Mouse (Mus musculus) Patski (cell line): ENCODE results near the gene Zbtb39. TPM values are rescaled to one million over a fixed set of nuclear protein-coding genes. Genes with fewer than 3 reads are reported as not detected.
"Not testable (repeated sequence)": the region's sequence is repeated elsewhere in the genome, so short reads cannot be mapped to it uniquely, and the experiment has no call there.

Source experiments
- ATAC-seq: fragments of 100-300 bp; one replicate; pipeline ENCODE4 v1.8.0; 2021
- CTCF ChIA-PET: fragments of 350-600 bp; sonication (Branson Sonifier 250); formaldehyde crosslinking; loops from one replicate; lab custom pipeline; 2022; ENCODE audit warnings: inconsistent platforms; lab: Charles Lee
- POLR2A ChIA-PET: fragments of 350-600 bp; sonication (Branson Sonifier 250); formaldehyde crosslinking; loops from one replicate; lab custom pipeline; 2022; ENCODE audit warnings: antibody characterized with exemption, inconsistent platforms; lab: Charles Lee
- DNase-seq: peaks from one replicate; pipeline ENCODE4 v3.0.0-alpha.2; 2011; ENCODE audit warnings: low read depth, low spot score
- H3K27me3 ChIP-seq: fragments of 371-371 bp; one replicate; pipeline ENCODE4 v1.5.1; 2021
- CTCF ChIP-seq: fragments of 100-300 bp; IDR thresholded peaks from one replicate; pipeline ENCODE4 v1.5.1; 2021
- in situ Hi-C: fragments of 300-500 bp; cut with MboI; formaldehyde crosslinking; loops from 3 replicates; pipeline ENCODE4 v1.11.1; 2018; ENCODE audit warnings: low pct_unique_long_range_greater_than_20kb, mixed read lengths
- polyA plus RNA-seq: library from polyadenylated mRNA; unstranded; gene quantifications from one replicate; pipeline ENCODE4 v1.2.3, GENCODE M21; 2021

Gene Zbtb39
- polyA plus RNA-seq, 1 experiment from 2014 or later, result 7.5 TPM

GRCm38 (mm10) chr10:127750136-127750777 lies 10.9 kb downstream of the Zbtb39 start:
- CTCF ChIA-PET, result no interaction called here
- POLR2A ChIA-PET, result interaction anchor here (0.6 kb wide), 1 partner anchor 10 kb away, joined by 3 read pairs; no protein-coding TSS in a partner anchor
- no peak for TF ChIP-seq CTCF
- DNase-seq (no peak), ATAC-seq (no peak)
- H3K27me3 ChIP-seq, result no peaks in the 10 kb centered on the region
- in situ Hi-C loops, result no loop called here

DNA sequence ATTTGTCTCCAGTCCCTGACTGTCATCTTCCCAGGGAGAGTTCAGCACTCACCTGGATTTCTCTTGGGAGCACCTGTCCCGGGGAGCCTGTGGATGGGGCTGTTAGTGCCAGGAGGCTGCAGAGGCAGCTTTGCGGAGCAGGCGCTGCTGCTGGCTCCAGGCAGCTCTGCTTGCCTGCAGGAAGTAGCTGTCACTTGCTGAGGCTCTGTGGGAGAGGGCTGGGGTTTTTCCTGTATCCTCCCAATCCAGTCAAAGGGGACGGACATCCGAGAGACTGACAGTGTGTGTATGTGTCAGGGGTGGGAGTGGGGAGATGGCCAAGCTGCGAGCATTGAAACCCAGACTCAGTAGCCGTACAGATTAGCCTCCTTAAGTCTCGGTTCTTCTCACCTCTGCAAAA lies 12.2 kb downstream of the Zbtb39 start, which contains the start of gene Gpr182:
TSS of gene Gpr182 (minus strand) at position 185 of the 400 bp plus-strand sequence.
- ChIA-PET CTCF (no interaction called here), POLR2A (no interaction called here)
- in situ Hi-C loops, result no loop called here
- H3K27me3 ChIP-seq, result no peaks in the 10 kb centered on the region
- TF ChIP-seq CTCF, result no peak
- ATAC-seq, result no peak
- DNase-seq, result no peak

- DNase-seq (no peak), ATAC-seq (no peak)
- no peaks in the 10 kb centered on the region for H3K27me3 ChIP-seq
- in situ Hi-C loops, result no loop called here
- POLR2A ChIA-PET, result no interaction called here
- CTCF ChIA-PET, result no interaction called here
- no peak for TF ChIP-seq CTCF
Measured at GRCm38 (mm10) chr10:127754566-127755166, 15.3 kb downstream of the Zbtb39 start.

GRCm38 (mm10) chr10:127755246-127755645 lies 15.9 kb downstream of the Zbtb39 start:
- no peaks in the 10 kb centered on the region for H3K27me3 ChIP-seq
- in situ Hi-C loops, result no loop called here
- DNase-seq (no peak), ATAC-seq (no peak)
- ChIA-PET POLR2A (no interaction called here), CTCF (interaction anchor here (1.1 kb wide), 1 partner anchor 11 kb away, joined by 3 read pairs; no protein-coding TSS in a partner anchor)
- TF ChIP-seq CTCF, result no peak

- ChIA-PET CTCF (interaction anchor here (1.1 kb wide), 1 partner anchor 11 kb away, joined by 3 read pairs; no protein-coding TSS in a partner anchor), POLR2A (interaction anchor here (0.7 kb wide), 1 partner anchor 398 kb away, joined by 4 read pairs; no protein-coding TSS in a partner anchor)
- no peak for TF ChIP-seq CTCF
- ATAC-seq (no peak), DNase-seq (no peak)
- no peaks in the 10 kb centered on the region for H3K27me3 ChIP-seq
- in situ Hi-C loops, result no loop called here
Measured at GRCm38 (mm10) chr10:127755770-127756468, 16.6 kb downstream of the Zbtb39 start.

- DNase-seq, result no peak
- H3K27me3 ChIP-seq, result no peaks in the 10 kb centered on the region
- ATAC-seq, result no peak
- in situ Hi-C loops, result loop anchor here (10.0 kb wide), 1 partner anchor 115 kb away; no protein-coding TSS in a partner anchor
- no peak for TF ChIP-seq CTCF
- ChIA-PET POLR2A (no interaction called here), CTCF (no interaction called here)
Measured at GRCm38 (mm10) chr10:127759181-127760110, 20.1 kb downstream of the Zbtb39 start, which contains the start of the genes Rdh1 and Rdh16f1. Gene Rdh1, plus strand, starts transcription at chr10:127759721. Gene Rdh16f1, plus strand, starts transcription at chr10:127759787.

GRCm38 (mm10) chr10:127762926-127763325 lies 23.6 kb downstream of the Zbtb39 start:
- in situ Hi-C loops, result loop anchor here (10.0 kb wide), 1 partner anchor 112 kb away; no protein-coding TSS in a partner anchor
- H3K27me3 ChIP-seq, ATAC-seq, POLR2A ChIA-PET, DNase-seq, CTCF ChIA-PET: not testable (repeated sequence)

DNA sequence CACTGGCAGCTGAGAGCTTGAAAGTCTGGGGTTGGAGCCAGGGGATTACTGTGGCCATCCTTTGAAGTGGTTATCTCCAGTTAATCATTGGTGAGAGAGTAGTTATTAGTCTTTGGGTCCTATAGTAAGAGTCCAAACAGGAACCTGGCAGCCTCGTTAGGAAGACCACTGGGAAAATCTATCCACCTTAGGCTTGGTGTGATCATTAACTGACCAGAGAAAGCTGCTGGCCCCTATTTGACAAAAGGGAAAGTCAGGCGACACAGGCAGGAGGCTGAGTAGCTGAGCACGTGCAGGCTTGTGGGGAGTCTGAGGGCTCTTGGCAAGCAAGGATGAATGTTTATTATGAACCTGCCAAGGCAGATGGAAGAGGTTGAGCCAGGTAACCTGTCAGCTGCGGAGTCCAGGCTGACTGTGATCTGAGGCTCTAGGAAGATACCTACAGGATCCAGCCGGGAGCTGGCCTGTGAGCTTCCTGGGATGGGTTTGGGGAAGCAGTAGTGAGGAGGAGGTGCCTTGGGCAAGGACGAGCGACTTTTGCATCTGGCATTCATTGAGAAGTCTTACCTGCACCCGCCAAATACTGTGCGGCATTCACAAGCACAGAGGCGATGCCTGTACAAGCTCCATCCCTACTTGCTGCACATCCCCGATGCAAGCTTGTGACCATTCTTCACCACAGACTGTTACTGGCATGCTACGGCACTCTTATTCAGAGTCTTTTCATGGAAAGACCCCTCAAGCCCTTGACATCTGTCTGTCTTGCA lies 24.8 kb downstream of the Zbtb39 start:
- POLR2A ChIA-PET, result no interaction called here
- ATAC-seq (peak; percentile 45), DNase-seq (peak; percentile 81)
- CTCF ChIA-PET, result interaction anchor here (1.0 kb wide), 1 partner anchor 150 kb away, joined by 3 read pairs; no protein-coding TSS in a partner anchor
- TF ChIP-seq CTCF, result no peak
- in situ Hi-C loops, result loop anchor here (10.0 kb wide), 1 partner anchor 111 kb away; no protein-coding TSS in a partner anchor
- no peaks in the 10 kb centered on the region for H3K27me3 ChIP-seq

DNA sequence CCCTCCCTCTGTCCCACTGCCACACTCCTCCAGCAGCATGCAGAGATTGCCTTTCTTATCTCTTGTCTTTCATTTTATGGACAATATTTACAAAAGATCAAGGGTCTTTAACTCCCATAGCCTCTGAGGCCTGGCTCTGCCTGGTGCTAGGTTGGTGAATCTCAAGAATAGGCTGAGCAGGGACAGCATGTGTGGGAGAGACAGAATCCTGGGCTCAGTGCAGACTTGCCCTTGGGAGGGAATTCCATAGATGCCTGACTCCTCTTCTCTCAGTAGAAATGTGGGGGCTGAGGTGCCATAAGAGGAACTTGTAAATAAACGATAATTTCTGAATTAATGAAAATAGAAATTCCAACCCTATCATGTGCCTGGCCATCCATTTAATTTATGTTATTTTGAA lies 27.2 kb downstream of the Zbtb39 start:
- DNase-seq, result no peak
- POLR2A ChIA-PET, result no interaction called here
- no peaks in the 10 kb centered on the region for H3K27me3 ChIP-seq
- ATAC-seq, result no peak
- CTCF ChIA-PET, result no interaction called here
- TF ChIP-seq CTCF, result no peak
- in situ Hi-C loops, result loop anchor here (10.0 kb wide), 1 partner anchor 108 kb away; no protein-coding TSS in a partner anchor
